Mouse (Mus musculus) gastrocnemius, postnatal 25 days (tissue): ENCODE data around the gene Mpped1. TPM values are rescaled to one million over a fixed set of nuclear protein-coding genes. Genes with fewer than 3 reads are reported as not detected.

Experiments used
- DNase-seq: peaks from one replicate; pipeline ENCODE4 v3.0.0; 2022
- total RNA-seq, 2 experiments: library from RNA; stranded (reverse); gene quantifications; 1 replicate in 1 of 2; 2 replicates in 1 of 2; pipeline ENCODE4 v1.2.3; 2021

Gene Mpped1
- total RNA-seq, 2 experiments from 2014 or later: not detected

DNA sequence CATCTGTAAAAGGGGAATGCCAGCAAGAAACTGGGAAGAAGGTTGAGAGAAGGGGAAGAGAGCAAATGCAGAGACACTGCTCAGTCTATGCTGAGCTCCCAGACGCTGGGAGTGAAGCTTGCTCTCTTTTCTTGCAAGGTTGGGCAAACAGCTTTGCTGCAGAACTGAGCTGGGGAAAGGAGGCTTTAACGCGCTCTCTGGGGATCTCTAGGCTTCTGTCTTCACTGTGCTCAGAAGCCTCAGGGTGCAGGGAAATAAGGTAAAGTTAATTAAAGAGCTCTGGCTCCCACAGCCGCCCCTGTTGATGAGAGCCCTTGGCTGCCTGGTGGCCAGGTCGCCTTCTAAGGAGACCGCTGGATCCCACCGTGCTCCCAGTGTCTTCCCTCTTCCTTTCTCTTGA, 17.7 kb downstream of the Mpped1 start:
- no peak for DNase-seq

GRCm38 (mm10) chr15:83798964-83799363, 19.7 kb downstream of the Mpped1 start:
- no peak for DNase-seq

- no peak for DNase-seq
These were observed 21.7 kb downstream of the Mpped1 start for GRCm38 (mm10) chr15:83801011-83801410.

GRCm38 (mm10) chr15:83814106-83814505, 34.8 kb downstream of the Mpped1 start:
- DNase-seq: no peak

DNA sequence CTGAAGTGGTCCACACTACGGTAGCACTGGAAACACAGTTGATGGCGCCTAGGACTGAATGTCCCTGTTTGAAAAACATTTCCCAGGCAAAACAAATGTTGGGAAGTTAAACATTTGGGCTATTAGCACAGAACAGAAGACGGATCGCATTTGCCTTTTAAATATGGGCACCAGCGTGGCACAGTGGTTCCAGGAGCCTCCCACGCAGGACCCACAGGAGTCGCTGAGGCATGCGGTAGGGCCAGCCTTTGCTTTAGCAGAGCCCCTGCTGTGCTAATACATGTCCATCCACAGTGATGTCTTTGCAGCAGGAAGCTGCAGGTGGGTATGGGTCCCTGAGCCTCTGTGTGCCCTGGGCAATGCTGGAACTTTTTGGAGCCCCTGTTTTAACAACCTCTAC, 48.7 kb downstream of the Mpped1 start:
- no peak for DNase-seq

- DNase-seq: no peak
These were observed 50.0 kb downstream of the Mpped1 start for GRCm38 (mm10) chr15:83829226-83829625.

GRCm38 (mm10) chr15:83832265-83832664, 53.0 kb downstream of the Mpped1 start:
- DNase-seq: no peak

- no peak for DNase-seq
These were observed 61.9 kb downstream of the Mpped1 start for GRCm38 (mm10) chr15:83840950-83841719.

- DNase-seq: no peak
These were observed 63.2 kb downstream of the Mpped1 start for GRCm38 (mm10) chr15:83842419-83842818.

GRCm38 (mm10) chr15:83842915-83843789, 63.9 kb downstream of the Mpped1 start:
- no peak for DNase-seq

DNA sequence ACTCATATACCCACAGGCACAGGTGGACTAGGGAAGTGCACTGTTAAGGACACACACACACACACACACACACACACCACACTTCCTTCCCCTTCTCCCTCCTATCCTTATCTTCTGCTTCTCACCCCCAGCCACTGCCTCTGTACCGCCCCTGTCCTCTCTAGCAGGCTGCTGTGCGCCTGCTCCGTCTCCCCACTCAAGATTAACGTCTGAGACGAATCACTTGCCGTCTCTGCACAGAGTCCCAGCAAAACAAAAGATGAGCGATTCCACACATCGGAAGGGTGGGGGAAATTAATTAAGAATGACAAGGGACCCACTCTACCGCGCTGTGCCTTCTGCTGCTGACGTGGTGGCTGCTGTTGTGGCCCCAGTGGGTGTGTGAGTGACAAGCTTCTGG, 66.5 kb downstream of the Mpped1 start:
- no peak for DNase-seq

DNA sequence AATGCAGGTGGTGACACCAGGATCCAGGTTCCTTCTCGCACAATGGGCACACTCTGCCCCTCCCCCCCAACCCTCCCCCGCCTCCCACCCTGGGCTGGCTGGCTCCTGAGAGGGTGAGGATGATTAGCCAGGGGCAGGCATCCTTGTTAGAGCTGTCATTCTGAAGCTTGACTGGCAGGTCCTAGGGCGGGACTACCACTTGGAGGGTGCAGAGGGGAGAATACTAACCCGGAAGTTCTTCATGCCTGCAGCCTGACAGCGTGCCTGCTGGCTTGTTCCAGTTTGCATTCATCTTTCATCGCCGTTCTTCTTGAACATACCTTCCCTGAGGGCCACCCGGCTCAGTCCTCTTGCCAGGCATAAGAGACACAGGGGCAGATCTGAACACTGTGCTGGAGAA, 67.3 kb downstream of the Mpped1 start:
- no peak for DNase-seq

DNA sequence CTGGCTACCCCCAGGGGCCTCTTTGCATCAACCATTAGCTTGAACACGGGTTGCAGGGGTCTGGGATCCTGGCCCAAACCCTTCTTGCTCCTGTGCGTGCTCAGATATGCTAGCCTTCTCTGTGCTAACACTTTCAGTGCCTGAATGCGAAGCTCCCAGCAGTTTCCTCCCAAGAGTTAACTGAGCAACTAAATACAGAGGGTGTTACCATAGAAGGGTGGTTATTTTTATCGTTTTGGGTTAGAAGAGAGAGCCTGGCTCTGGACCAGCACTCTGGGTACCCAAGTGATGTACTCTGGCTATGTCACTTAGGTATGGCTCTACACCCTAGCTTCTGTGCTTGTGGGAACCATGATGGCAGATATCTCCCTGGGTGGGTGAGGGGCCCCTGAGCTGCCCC, 68.2 kb downstream of the Mpped1 start:
- no peak for DNase-seq

GRCm38 (mm10) chr15:83848193-83848592, 68.9 kb downstream of the Mpped1 start:
- DNase-seq: no peak

DNA sequence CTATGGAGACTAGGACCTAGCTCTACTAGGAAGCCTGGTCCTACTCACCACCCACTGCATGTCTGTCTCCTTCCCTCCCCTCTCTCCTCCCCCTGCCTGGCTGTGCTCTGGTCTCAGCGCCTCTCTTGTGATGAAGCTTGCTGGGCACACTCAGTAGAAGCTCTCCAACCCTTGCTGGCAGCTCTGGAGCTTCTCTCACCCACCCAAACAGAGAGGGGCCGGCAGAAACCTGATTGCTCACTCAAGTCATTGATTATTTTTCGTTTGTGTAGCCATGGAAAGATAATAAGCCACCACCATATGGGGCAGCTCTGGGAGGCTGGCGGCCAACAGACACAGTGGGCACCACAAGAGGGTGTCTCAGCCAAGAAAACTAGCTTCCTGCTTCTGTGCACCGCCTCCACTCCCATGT, 74.1 kb downstream of the Mpped1 start:
- DNase-seq: no peak

GRCm38 (mm10) chr15:83857129-83857528, 77.9 kb downstream of the Mpped1 start:
- DNase-seq: peak; percentile 38

GRCm38 (mm10) chr15:83865626-83866025, 86.4 kb downstream of the Mpped1 start:
- DNase-seq: no peak

- no peak for DNase-seq
These were observed 91.7 kb downstream of the Mpped1 start for GRCm38 (mm10) chr15:83870936-83871335.

- no peak for DNase-seq
These were observed 98.0 kb downstream of the Mpped1 start for GRCm38 (mm10) chr15:83877155-83877866.

GRCm38 (mm10) chr15:83877898-83878297, 98.6 kb downstream of the Mpped1 start:
- DNase-seq: no peak

- no peak for DNase-seq
These were observed 100.6 kb downstream of the Mpped1 start for GRCm38 (mm10) chr15:83879845-83880244.

DNA sequence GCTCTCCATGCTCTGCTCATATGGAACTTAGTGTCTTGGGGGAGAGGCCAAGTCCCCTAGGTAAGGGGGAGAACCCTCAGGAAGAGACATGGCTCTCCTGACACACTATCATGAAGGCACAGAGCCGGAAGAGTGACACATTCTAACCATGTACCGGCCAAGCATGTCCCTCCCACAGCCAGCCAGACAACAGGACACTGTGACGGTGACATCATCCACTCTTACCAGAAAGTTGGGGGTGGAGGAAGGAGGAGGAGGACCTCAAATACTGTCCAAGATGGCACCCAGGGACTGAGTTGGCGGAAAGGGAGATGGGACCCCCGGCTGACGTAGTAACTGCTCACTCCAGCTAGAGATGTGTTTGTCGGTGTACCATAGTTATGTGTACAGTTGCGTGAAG, 104.6 kb downstream of the Mpped1 start:
- no peak for DNase-seq

- DNase-seq: no peak
These were observed 105.0 kb downstream of the Mpped1 start for GRCm38 (mm10) chr15:83884291-83884690.
